Mouse (Mus musculus): ENCODE measurements around the gene Eif4a2.

DNA sequence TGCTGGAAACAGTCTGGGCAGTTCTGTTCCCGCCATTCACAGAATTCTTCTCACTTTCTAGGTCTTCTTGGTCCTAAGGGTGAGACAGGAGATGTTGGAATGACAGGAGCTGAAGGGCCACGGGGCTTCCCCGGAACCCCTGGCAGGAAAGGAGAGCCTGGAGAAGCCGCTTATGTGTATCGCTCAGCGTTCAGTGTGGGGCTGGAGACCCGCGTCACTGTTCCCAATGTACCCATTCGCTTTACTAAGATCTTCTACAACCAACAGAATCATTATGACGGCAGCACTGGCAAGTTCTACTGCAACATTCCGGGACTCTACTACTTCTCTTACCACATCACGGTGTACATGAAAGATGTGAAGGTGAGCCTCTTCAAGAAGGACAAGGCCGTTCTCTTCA is 49.8 kb downstream of the Eif4a2 start:
- TF ChIP-seq POLR2A (IDR thresholded peaks at IDR 0.05; ENCODE audit: borderline replicate concordance, extremely low read depth, low read depth, low read length), result no peak
- no peak for TF ChIP-seq CTCF (IDR thresholded peaks at IDR 0.05; ENCODE audit: insufficient read depth, low read length)

All from lung, adult 2 months (tissue).